Mouse (Mus musculus): ENCODE measurements around the gene Pold4. TPM values are rescaled to one million over a fixed set of nuclear protein-coding genes. Genes with fewer than 3 reads are reported as not detected.

The Pold4 gene
- total RNA-seq (2021): 10 to 100 TPM; 11.0 to 11.2 TPM

GRCm38 (mm10) chr19:4231253-4232185, at the start of gene Pold4:
Gene Pold4, plus strand, starts transcription at chr19:4231899.
- peak; percentile 98 for DNase-seq

GRCm38 (mm10) chr19:4183689-4184088, 48.0 kb upstream of the Pold4 start:
- no peak for DNase-seq

- DNase-seq: peak; percentile 47
Observed at GRCm38 (mm10) chr19:4184976-4185975, 46.4 kb upstream of the Pold4 start.

GRCm38 (mm10) chr19:4187303-4187702, 44.4 kb upstream of the Pold4 start:
- no peak for DNase-seq

GRCm38 (mm10) chr19:4189051-4189620, 42.6 kb upstream of the Pold4 start:
- DNase-seq: no peak

GRCm38 (mm10) chr19:4190831-4191334, 40.8 kb upstream of the Pold4 start, which contains the start of gene Tbc1d10c:
Gene Tbc1d10c, minus strand, starts transcription at chr19:4191284.
- DNase-seq: no peak

GRCm38 (mm10) chr19:4191528-4192250, 40.0 kb upstream of the Pold4 start, which contains the start of gene Ppp1ca:
Gene Ppp1ca, plus strand, starts transcription at chr19:4192065.
- peak; percentile 99 for DNase-seq

GRCm38 (mm10) chr19:4192251-4192985, 39.3 kb upstream of the Pold4 start:
- DNase-seq: no peak

- no peak for DNase-seq
Observed at GRCm38 (mm10) chr19:4193129-4193528, 38.6 kb upstream of the Pold4 start.

GRCm38 (mm10) chr19:4194021-4194724, 37.5 kb upstream of the Pold4 start:
- no peak for DNase-seq

GRCm38 (mm10) chr19:4194776-4195650, 36.7 kb upstream of the Pold4 start:
- no peak for DNase-seq

- no peak for DNase-seq
Observed at GRCm38 (mm10) chr19:4196048-4196447, 35.7 kb upstream of the Pold4 start.

GRCm38 (mm10) chr19:4196548-4196947, 35.2 kb upstream of the Pold4 start:
- DNase-seq: no peak

- DNase-seq: no peak
Observed at GRCm38 (mm10) chr19:4197180-4197579, 34.5 kb upstream of the Pold4 start.

GRCm38 (mm10) chr19:4201291-4201909, 30.3 kb upstream of the Pold4 start, which contains the start of gene Rad9a:
Gene Rad9a, minus strand, starts transcription at chr19:4201662.
- DNase-seq: peak; percentile 95

GRCm38 (mm10) chr19:4202149-4202548, 29.6 kb upstream of the Pold4 start:
- DNase-seq: no peak

GRCm38 (mm10) chr19:4203148-4203547, 28.6 kb upstream of the Pold4 start:
- DNase-seq: no peak

- no peak for DNase-seq
Observed at GRCm38 (mm10) chr19:4203604-4204326, 27.9 kb upstream of the Pold4 start.

All from heart, postnatal 4 days (tissue).